Mouse (Mus musculus) stomach, embryonic 16.5 days (tissue): Measurements from ENCODE around the gene Zfp825. TPM values are rescaled to one million over a fixed set of nuclear protein-coding genes. Genes with fewer than 3 reads are reported as not detected.
"Not testable (repeated sequence)": the region's sequence is repeated elsewhere in the genome, so short reads cannot be mapped to it uniquely, and the experiment has no call there.

Experiments
- ATAC-seq: fragments of 200-750 bp; cut with Nextera tagmentation; 2 replicates; pipeline ENCODE4 v1.8.0; 2017; ENCODE audit warnings: moderate number of reproducible peaks, moderate TSS enrichment; ENCODE audit not compliant: insufficient read depth, low FRiP score
- H3K27ac ChIP-seq: fragments of 300-500 bp; sonication (generic); 2 replicates; pipeline ENCODE4 v1.5.1; 2014; ENCODE audit warnings: low read length
- H3K27me3 ChIP-seq: fragments of 300-500 bp; sonication (generic); 2 replicates; pipeline ENCODE4 v1.6.1; 2014; ENCODE audit warnings: low read length, control low read depth, mixed read lengths; ENCODE audit not compliant: control insufficient read depth, insufficient read depth
- H3K36me3 ChIP-seq: fragments of 300-500 bp; sonication (generic); 2 replicates; pipeline ENCODE4 v1.6.1; 2014; ENCODE audit warnings: low read length; ENCODE audit not compliant: control insufficient read depth, insufficient read depth
- H3K4me1 ChIP-seq: fragments of 300-500 bp; sonication (generic); 2 replicates; pipeline ENCODE4 v1.6.1; 2014; ENCODE audit warnings: low read length, control low read depth, mixed read lengths; ENCODE audit not compliant: control insufficient read depth, insufficient read depth
- H3K4me2 ChIP-seq: fragments of 300-500 bp; sonication (generic); 2 replicates; pipeline ENCODE4 v1.6.1; 2014; ENCODE audit warnings: low read depth, low read length, mixed read lengths
- H3K4me3 ChIP-seq: fragments of 300-500 bp; sonication (generic); replicated peaks from 2 replicates; pipeline ENCODE4 v1.5.1; 2014; ENCODE audit warnings: mild to moderate bottlenecking, low read length
- H3K9ac ChIP-seq: fragments of 300-500 bp; sonication (generic); 2 replicates; pipeline ENCODE4 v1.6.1; 2014; ENCODE audit warnings: low read length
- H3K9me3 ChIP-seq: fragments of 300-500 bp; sonication (generic); replicated peaks from 2 replicates; pipeline ENCODE4 v1.6.1; 2016; ENCODE audit warnings: low read length, control low read depth; ENCODE audit not compliant: control insufficient read depth
- WGBS: fragments of 180-500 bp; shearing (Covaris S2); extraction: QIAGEN DNeasy Blood & Tissue Kit; methylation state at CpG from one replicate; pipeline ENCODE4 v1.1.7; 2014; 5-methylcytosine and 5-hydroxymethylcytosine counted together
- polyA plus RNA-seq: library from polyadenylated mRNA; unstranded; fragments of >200 nt; fragmentation: Nextera tagmentation; extraction: Ambion mirVana; gene quantifications from 2 replicates; pipeline ENCODE4 v1.2.1, GENCODE M21; 2015

The Zfp825 gene
- polyA plus RNA-seq, 1 experiment from 2014 or later, result 15.7 TPM

DNA sequence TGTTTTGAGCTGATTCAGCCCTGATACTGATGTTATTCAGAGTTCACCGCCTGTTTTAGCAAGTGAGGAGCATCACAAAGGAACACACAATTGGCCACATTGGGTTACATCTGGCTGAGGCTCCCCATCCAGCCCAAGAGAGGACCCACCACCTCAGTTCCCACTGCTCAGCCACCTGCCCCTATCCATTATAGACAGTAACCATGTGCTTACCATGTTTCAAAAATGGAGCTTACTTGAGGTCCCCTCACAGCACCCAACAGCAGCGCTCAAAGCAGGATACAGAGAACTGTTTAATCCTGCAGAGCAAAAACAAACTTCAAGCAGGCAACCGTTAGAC is 28.3 kb upstream of the Zfp825 start:
- WGBS, result 1% methylated on average over 3 of the region's 3 CpGs
- not testable (repeated sequence) for H3K4me1 ChIP-seq, H3K9me3 ChIP-seq, H3K36me3 ChIP-seq, H3K27me3 ChIP-seq, ATAC-seq
- Histone ChIP-seq H3K4me2 (peak overlapping the region; percentile 69), H3K27ac (peak overlapping the region; percentile 55), H3K4me3 (peak overlapping the region; percentile 60), H3K9ac (peak overlapping the region; percentile 69)

DNA sequence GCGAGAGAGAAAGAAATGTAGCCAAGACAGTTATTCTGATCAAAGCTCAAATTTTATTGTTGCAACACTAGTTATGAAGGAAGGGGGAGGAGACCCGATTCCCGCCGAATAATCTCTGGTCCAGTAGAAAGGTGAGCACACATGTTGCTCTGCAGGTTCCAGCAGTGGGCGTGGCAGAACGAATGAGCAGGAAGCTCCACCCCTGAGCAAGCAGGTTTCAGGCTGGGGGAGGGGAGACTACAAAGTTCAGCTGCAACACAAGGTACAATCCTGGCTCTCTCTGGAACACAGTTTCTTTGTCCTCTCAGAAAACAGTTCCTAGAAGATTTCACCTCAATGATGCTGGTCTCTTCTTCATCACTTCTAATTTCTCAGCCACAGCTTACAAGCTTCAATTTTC is 14.2 kb upstream of the Zfp825 start:
- not testable (repeated sequence) for H3K36me3 ChIP-seq, H3K4me2 ChIP-seq, H3K9ac ChIP-seq, H3K4me1 ChIP-seq, H3K4me3 ChIP-seq, H3K27me3 ChIP-seq, H3K27ac ChIP-seq, H3K9me3 ChIP-seq, ATAC-seq
- 84% methylated on average over 6 of the region's 6 CpGs for WGBS

DNA sequence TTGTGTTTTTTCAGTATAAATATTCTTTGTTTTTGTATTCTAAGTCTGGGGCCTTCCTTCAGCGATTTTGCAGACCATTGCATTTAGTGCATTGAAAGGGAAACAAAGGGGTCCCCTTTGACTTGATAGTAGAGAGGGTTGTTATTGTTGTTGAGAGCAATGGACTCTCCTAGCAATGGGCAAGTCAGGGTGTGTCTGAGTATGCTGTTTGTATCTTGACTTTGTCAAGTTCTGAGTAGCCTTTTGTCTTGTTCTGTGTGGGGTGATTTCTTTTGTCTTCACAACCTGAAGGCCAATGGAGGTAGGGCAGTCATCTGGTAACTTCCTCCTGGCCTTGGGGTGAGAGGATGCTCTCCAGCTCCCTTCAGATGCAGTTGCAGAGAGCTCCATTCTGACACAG is 9.1 kb upstream of the Zfp825 start:
- H3K27me3 ChIP-seq, H3K4me2 ChIP-seq, H3K9me3 ChIP-seq, H3K36me3 ChIP-seq, ATAC-seq, H3K4me3 ChIP-seq, H3K4me1 ChIP-seq, H3K9ac ChIP-seq, H3K27ac ChIP-seq: not testable (repeated sequence)
- WGBS, result 81% methylated on average over 1 of the region's 1 CpGs

DNA sequence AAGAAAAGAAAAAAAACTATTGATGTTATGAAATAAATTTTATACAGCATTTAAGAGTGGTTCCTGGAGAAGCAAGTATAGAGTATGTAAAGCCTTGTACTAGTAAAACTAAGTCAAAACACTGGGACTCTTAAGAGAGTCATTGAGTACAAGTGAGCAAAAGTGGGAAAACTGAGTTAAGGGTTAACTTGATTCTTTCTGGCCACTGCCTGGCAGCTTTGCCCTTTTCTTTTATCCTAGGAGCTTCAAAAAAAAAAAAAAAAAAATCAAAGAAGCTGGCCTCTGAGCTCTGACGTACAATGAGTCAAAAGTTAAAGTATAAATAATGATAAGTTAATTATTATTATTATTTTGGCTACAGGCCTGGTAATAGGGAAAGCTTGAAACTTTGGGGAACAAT is 5.9 kb upstream of the Zfp825 start:
- not testable (repeated sequence) for H3K27ac ChIP-seq, ATAC-seq, H3K27me3 ChIP-seq, H3K36me3 ChIP-seq, H3K4me3 ChIP-seq, H3K9me3 ChIP-seq, H3K9ac ChIP-seq, H3K4me1 ChIP-seq, H3K4me2 ChIP-seq
- WGBS, result 55% methylated on average over 1 of the region's 1 CpGs

DNA sequence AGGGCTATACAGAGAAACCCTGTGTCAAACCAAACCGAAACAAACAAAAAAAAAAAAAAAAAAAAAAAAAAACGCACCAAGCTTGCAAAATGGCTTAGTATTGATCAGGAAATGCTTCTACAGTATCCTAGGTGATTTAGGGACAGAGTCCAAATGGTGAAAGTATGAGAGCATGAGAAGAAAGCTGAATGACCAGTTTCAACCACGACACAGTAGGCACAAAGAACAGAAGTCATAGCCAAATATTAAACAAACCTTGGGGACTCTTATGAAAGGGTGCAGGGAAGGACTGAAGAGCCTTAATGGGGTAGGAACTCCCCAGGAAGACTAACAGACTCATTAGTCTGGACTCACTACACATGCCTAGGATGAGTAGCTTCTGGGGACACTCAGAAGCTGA is 9.5 kb downstream of the Zfp825 start:
- ATAC-seq, H3K27me3 ChIP-seq, H3K36me3 ChIP-seq, H3K4me3 ChIP-seq, H3K4me1 ChIP-seq, H3K9ac ChIP-seq, H3K9me3 ChIP-seq, H3K27ac ChIP-seq, H3K4me2 ChIP-seq: not testable (repeated sequence)
- 77% methylated on average over 3 of the region's 3 CpGs for WGBS

DNA sequence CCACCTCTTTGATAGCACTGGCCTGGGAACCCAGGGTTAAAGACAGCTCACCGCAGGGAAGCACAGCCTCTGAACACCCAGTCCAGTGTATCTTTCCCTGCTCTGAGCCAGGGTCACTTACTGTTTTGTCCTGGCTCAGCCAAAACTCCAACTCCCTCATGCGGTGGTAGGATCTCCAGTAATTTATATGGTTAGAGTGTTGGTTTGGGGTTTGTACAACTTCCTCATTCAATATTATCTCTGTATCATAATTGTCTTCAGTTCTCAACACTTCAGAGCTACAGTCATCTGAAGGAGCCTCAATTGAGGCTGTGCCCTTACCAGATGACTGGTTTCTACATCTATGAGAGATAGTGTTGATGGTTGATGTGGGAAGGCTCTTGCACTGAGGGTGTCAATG is 22.3 kb downstream of the Zfp825 start:
- not testable (repeated sequence) for H3K9ac ChIP-seq, H3K27ac ChIP-seq, H3K27me3 ChIP-seq, H3K4me3 ChIP-seq, H3K36me3 ChIP-seq, H3K4me1 ChIP-seq, ATAC-seq, H3K9me3 ChIP-seq, H3K4me2 ChIP-seq
- 83% methylated on average over 2 of the region's 2 CpGs for WGBS

DNA sequence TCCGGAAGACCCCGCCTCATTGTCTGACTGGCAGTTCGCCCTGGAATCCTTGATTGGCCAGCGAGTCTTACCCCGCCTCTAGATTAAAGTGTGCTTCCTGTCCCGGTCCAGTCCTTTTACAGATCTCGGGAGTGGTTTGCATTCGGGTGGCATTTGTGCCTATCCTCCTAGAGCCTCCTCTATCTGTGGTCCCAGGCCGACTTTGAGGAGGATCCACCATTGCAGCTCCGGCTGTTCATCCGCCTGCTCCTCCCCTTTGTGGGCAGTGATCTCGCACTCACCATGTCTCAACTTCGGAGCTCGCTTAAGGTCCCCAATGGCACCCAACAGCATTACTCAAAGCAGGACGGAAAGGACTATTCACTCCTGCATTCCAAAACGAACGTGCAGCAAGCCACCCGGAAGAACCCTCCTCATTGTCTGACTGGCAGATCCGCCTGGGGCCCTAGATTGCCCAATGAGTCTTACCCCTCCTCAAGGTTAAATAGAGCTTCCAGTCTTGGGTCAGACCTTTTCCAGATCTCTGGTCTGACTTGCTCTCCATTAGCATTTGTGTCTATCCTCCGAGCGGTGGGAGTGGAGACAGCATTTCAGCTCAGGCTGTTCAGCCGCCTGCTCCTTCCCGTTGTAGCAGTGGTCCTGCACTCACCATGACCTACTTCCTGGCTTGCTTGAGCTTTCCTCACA is 30.9 kb downstream of the Zfp825 start:
- H3K4me2 ChIP-seq, result peak overlapping the region; percentile 74
- no peaks in the 10 kb centered on the region for H3K27me3 ChIP-seq
- H3K9ac ChIP-seq, result peak overlapping the region; percentile 72
- under 1% methylated on average over 23 of the region's 23 CpGs for WGBS
- H3K9me3 ChIP-seq, result no peaks in the 10 kb centered on the region
- H3K27ac ChIP-seq, result peak overlapping the region; percentile 94
- peak; percentile 98 for ATAC-seq
- H3K4me3 ChIP-seq, result peak overlapping the region; percentile 57
- H3K36me3 ChIP-seq, result no peaks in the 10 kb centered on the region
- H3K4me1 ChIP-seq, result no peaks in the 10 kb centered on the region

DNA sequence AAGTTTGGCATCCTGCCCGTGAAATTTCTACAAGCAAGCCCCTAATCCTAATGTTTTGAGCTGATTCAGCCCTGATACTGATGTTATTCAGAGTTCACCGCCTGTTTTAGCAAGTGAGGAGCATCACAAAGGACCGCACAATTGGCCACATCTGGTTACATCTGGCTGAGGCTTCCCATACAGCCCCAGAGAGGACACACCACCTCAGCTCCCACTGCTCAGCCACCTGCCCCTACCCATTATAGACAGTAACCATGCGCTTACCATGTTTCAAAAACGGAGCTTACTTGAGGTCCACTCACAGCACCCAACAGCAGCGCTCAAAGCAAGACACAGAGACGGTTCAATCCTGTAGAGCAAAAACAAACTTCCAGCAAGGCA is 31.5 kb downstream of the Zfp825 start:
- not testable (repeated sequence) for ATAC-seq

DNA sequence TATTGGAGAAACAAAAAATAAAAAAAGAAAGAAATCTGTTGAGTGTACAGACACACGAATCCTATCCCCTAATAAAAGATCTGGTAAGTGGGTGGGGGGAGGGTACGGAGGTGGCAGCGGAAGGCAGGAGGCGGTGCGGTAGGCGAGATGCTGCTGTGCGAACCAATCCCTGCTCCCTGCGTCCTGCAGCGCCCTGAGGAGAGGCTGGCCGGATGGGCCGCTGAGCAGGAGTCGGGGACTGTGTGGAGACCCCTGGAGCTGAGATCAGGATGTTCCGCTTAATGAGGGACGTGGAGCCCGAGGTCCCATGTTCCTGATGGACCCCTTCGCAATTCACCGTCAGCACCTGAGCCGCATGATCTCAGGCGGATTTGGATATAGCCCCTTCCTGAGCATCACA is 53.9 kb downstream of the Zfp825 start:
- WGBS, result 27% methylated on average over 19 of the region's 19 CpGs
- Histone ChIP-seq H3K4me2 (no peak overlapping the region), H3K9me3 (peaks cover 12% of the 10 kb centered on the region), H3K9ac (no peak overlapping the region), H3K36me3 (peaks cover 3% of the 10 kb centered on the region; the same call in 1 of the 2 replicates), H3K4me3 (no peak overlapping the region), H3K27me3 (no peaks in the 10 kb centered on the region), H3K27ac (no peak overlapping the region), H3K4me1 (no peaks in the 10 kb centered on the region)
- ATAC-seq, result no peak

More for the DNA sequence above, 31.5 kb downstream of the Zfp825 start:
- peak overlapping the region; percentile 74 for H3K4me2 ChIP-seq
- H3K27me3 ChIP-seq, H3K36me3 ChIP-seq, H3K9me3 ChIP-seq, H3K4me1 ChIP-seq: not testable (repeated sequence)
- peak overlapping the region; percentile 57 for H3K4me3 ChIP-seq
- peak overlapping the region; percentile 72 for H3K9ac ChIP-seq
- H3K27ac ChIP-seq, result peak overlapping the region; percentile 94
- 2% methylated on average over 7 of the region's 7 CpGs for WGBS
